Mouse (Mus musculus) activated CD4-positive, CD25-positive, alpha-beta regulatory T cell, adult 4 months (primary cell): ENCODE measurements around the gene Tjap1. TPM values are rescaled to one million over a fixed set of nuclear protein-coding genes. Genes with fewer than 3 reads are reported as not detected.
A peak's percentile ranks its signal among the peaks of the same experiment; 100 is the strongest.

Experiments used
- ATAC-seq: one replicate; pipeline ENCODE4 v1.8.0; 2017
- polyA plus RNA-seq, 2 experiments: library from polyadenylated mRNA; unstranded; fragments of 100-300 nt; shearing (Covaris generic); gene quantifications; one replicate each; pipeline ENCODE4 v1.2.1; 2017

The Tjap1 gene
- polyA plus RNA-seq, 2 experiments from 2014 or later: 22.5 to 24.1 TPM

GRCm38 (mm10) chr17:46252571-46253451 lies 30.0 kb downstream of the Tjap1 start:
- ATAC-seq: no peak

- no peak for ATAC-seq
Measured at GRCm38 (mm10) chr17:46251174-46251573, 31.7 kb downstream of the Tjap1 start.

- no peak for ATAC-seq
Measured at GRCm38 (mm10) chr17:46248189-46248522, 34.7 kb downstream of the Tjap1 start.

GRCm38 (mm10) chr17:46247512-46248188 lies 35.2 kb downstream of the Tjap1 start, which contains the start of the genes Polr1c and Yipf3:
Gene Polr1c (minus strand): TSS chr17:46248054.
Gene Yipf3 (plus strand): TSS chr17:46248080.
- ATAC-seq: peak; percentile 93

GRCm38 (mm10) chr17:46244579-46244978 lies 38.2 kb downstream of the Tjap1 start:
- no peak for ATAC-seq

DNA sequence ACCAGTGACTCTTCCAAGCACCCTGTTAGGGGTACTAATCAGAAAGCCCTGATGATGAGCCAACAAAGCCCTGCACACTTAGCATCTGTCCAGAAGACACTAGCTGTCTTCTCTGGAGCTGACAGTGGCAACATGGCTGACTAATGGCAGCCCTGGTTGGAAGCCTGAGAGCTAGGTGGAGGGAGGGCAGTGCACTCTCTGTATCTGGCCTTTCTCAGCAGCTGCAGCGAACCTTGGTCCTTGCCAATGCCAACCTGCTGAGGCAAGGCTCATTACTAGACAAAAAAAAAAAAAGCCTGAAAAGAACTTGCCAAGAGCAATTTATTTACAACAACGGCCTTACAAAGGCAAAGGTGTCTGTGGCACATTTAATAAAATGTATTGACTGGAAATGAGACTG lies 39.2 kb downstream of the Tjap1 start:
- no peak for ATAC-seq

GRCm38 (mm10) chr17:46242993-46243392 lies 39.8 kb downstream of the Tjap1 start:
- ATAC-seq: no peak

GRCm38 (mm10) chr17:46242274-46242673 lies 40.6 kb downstream of the Tjap1 start:
- ATAC-seq: no peak

- ATAC-seq: no peak
Measured at GRCm38 (mm10) chr17:46241471-46241870, 41.4 kb downstream of the Tjap1 start.

- ATAC-seq: no peak
Measured at GRCm38 (mm10) chr17:46239516-46240114, 43.2 kb downstream of the Tjap1 start.

- ATAC-seq: no peak
Measured at GRCm38 (mm10) chr17:46237480-46237879, 45.3 kb downstream of the Tjap1 start.

GRCm38 (mm10) chr17:46237079-46237478 lies 45.7 kb downstream of the Tjap1 start:
- ATAC-seq: no peak

DNA sequence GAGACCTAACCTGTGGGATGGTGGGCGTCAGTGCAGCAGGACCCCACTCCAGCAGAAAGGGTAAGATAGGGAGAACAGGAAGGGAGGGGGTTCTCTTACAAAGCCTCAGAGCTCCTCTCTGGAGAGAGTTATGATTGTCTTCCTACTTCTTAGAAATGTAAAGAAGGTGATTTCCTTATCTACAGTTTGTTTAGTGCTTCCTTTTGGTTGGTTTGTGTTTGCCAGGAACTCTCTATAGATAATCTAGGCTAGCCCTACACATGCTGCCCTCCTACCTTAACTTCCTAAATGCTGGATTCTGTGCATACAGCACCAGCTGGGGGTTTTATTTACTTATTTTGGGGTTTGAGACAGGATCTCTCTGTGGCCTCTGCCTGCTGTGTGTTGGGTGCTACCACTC lies 46.8 kb downstream of the Tjap1 start:
- ATAC-seq: no peak

GRCm38 (mm10) chr17:46227576-46227975 lies 55.2 kb downstream of the Tjap1 start:
- ATAC-seq: no peak

GRCm38 (mm10) chr17:46221601-46222000 lies 61.2 kb downstream of the Tjap1 start:
- no peak for ATAC-seq

DNA sequence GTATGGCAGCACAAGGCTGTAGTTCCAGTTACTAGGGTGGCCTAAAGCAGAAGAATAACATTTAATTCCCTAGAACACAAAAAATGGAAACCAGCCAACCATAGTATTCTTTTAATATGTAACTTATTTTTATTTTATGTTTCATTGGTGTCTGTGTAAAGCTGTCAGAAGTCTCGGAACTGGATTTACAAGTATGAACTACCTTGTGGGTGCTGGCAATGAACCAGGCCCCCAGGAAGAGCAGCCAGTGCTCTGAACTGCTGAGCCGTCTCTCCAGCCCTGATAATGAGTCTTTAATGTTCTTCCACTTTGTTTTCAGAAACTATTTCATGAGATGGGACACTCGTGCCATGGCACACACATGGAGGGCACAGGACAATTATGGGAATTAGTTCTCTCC lies 72.3 kb downstream of the Tjap1 start:
- ATAC-seq: no peak

Other genes with a start within 250 kb of the Tjap1 start
- gene Mrps18a, start 172.0 kb downstream of the Tjap1 start, polyA plus RNA-seq: 100 to 1,000 TPM; 101 to 132 TPM
- gene Rsph9, start 138.8 kb downstream of the Tjap1 start, polyA plus RNA-seq: 1 to 10 TPM; 1.5 TPM
- gene Mad2l1bp, start 129.5 kb downstream of the Tjap1 start, polyA plus RNA-seq: 10 to 100 TPM; 59.6 to 59.9 TPM
- 10 to 100 TPM; 39.6 to 55.7 TPM for gene Gtpbp2, start 122.0 kb downstream of the Tjap1 start, polyA plus RNA-seq
- gene Polh, start 80.4 kb downstream of the Tjap1 start, polyA plus RNA-seq: 1 to 10 TPM; 8.3 to 10.0 TPM
- gene Xpo5, start 80.2 kb downstream of the Tjap1 start, polyA plus RNA-seq: 10 to 100 TPM; 21.3 to 29.8 TPM
- 100 to 1,000 TPM in 1 of 2 experiments, 10 to 100 TPM in 1; 86.1 to 118 TPM for gene Polr1c, start 35.0 kb downstream of the Tjap1 start, polyA plus RNA-seq
- gene Yipf3, start 34.9 kb downstream of the Tjap1 start, polyA plus RNA-seq: 10 to 100 TPM; 56.0 to 56.2 TPM
- under 1 TPM in 1 of 2 experiments, not detected in 1; 0.42 TPM for gene Lrrc73, start 29.5 kb downstream of the Tjap1 start, polyA plus RNA-seq
- gene Dlk2, start 14.4 kb upstream of the Tjap1 start, polyA plus RNA-seq: not detected
- gene Abcc10, start 45.3 kb upstream of the Tjap1 start, polyA plus RNA-seq: 1 to 10 TPM; 2.4 to 4.3 TPM
- gene Zfp318, start 100.7 kb upstream of the Tjap1 start, polyA plus RNA-seq: 1 to 10 TPM; 5.4 TPM
- not detected for gene Crip3, start 145.9 kb upstream of the Tjap1 start, polyA plus RNA-seq
- gene Slc22a7, start 155.4 kb upstream of the Tjap1 start, polyA plus RNA-seq: not detected
- gene Ttbk1, start 204.6 kb upstream of the Tjap1 start, polyA plus RNA-seq: 1 to 10 TPM in 1 of 2 experiments, under 1 TPM in 1; 0.49 to 1.5 TPM
- 10 to 100 TPM; 11.1 to 13.4 TPM for gene Dnph1, start 213.7 kb upstream of the Tjap1 start, polyA plus RNA-seq